Mouse (Mus musculus) G1E (cell line): ENCODE results near the gene Sart3.

ENCODE experiments used
- CTCF ChIP-seq: IDR thresholded peaks from 2 replicates; pipeline ENCODE4 v1.5.1; 2012; ENCODE audit warnings: low read depth, low read length, inconsistent platforms, mixed read lengths
- GATA1 ChIP-seq: IDR thresholded peaks from 2 replicates; pipeline ENCODE4 v1.6.1; 2012; ENCODE audit warnings: borderline replicate concordance, low read length, inconsistent platforms, mixed read lengths
- GATA2 ChIP-seq: IDR thresholded peaks from 2 replicates; pipeline ENCODE4 v1.6.1; 2012; ENCODE audit warnings: low read depth, low read length, inconsistent platforms, borderline replicate concordance
- POLR2AphosphoS5 ChIP-seq: IDR thresholded peaks from 2 replicates; pipeline ENCODE4 v1.6.1; 2012; ENCODE audit warnings: low read depth, low read length, inconsistent platforms; ENCODE audit not compliant: insufficient replicate concordance

DNA sequence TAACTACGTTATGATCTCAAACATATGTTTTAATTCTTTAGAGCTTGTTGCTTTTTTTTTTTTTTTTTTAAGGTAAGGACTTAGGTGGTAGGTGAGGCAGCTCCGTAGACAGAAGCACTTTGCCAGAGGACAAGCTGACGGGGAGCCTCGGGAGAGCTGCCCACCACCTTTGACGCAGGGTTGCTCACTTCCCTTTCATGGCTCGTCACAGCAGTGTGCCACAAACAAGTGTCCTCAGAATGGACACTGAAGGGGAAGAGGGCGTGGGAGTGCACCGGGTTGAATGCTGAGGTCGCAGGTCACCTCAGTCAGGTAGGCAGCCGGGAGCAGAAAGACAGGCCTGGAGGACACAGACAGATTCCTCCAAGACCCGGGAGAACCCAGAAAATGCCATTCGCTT lies 46.9 kb downstream of the Sart3 start:
- TF ChIP-seq GATA1 (no peak), CTCF (no peak), GATA2 (no peak), POLR2AphosphoS5 (no peak)
